Mouse (Mus musculus) thymus, postnatal 0 days (tissue): ENCODE data around the gene Ccar1. TPM values are rescaled to one million over a fixed set of nuclear protein-coding genes. Genes with fewer than 3 reads are reported as not detected.
"Not testable (repeated sequence)": the region's sequence is repeated elsewhere in the genome, so short reads cannot be mapped to it uniquely, and the experiment has no call there.

ENCODE experiments used
- DNase-seq: peaks from one replicate; pipeline ENCODE4 v3.0.0-alpha.2; 2015; ENCODE audit warnings: low spot score
- polyA plus RNA-seq: library from polyadenylated mRNA; unstranded; fragments of >200 nt; fragmentation: Nextera tagmentation; extraction: Ambion mirVana; gene quantifications from 2 replicates; pipeline ENCODE4 v1.2.1, GENCODE M21; 2015

The Ccar1 gene
- polyA plus RNA-seq = 84.3 and 92.1 TPM in 2 replicates

- DNase-seq = peak; percentile 99
Observed at GRCm38 (mm10) chr10:62792177-62793090, at the start of gene Ccar1. Gene Ccar1 (minus strand): TSS chr10:62792286.

GRCm38 (mm10) chr10:62840687-62841086, 48.6 kb upstream of the Ccar1 start:
- no peak for DNase-seq

GRCm38 (mm10) chr10:62837987-62838386, 45.9 kb upstream of the Ccar1 start:
- no peak for DNase-seq

- DNase-seq = no peak
Observed at GRCm38 (mm10) chr10:62832783-62833182, 40.7 kb upstream of the Ccar1 start.

GRCm38 (mm10) chr10:62831546-62831945, 39.5 kb upstream of the Ccar1 start:
- no peak for DNase-seq

- DNase-seq = no peak
Observed at GRCm38 (mm10) chr10:62824474-62824873, 32.4 kb upstream of the Ccar1 start.

GRCm38 (mm10) chr10:62823431-62823830, 31.3 kb upstream of the Ccar1 start:
- no peak for DNase-seq

GRCm38 (mm10) chr10:62810010-62810409, 17.9 kb upstream of the Ccar1 start:
- no peak for DNase-seq

GRCm38 (mm10) chr10:62808766-62809165, 16.7 kb upstream of the Ccar1 start:
- no peak for DNase-seq

GRCm38 (mm10) chr10:62808316-62808715, 16.2 kb upstream of the Ccar1 start:
- no peak for DNase-seq

GRCm38 (mm10) chr10:62804106-62804505, 12.0 kb upstream of the Ccar1 start:
- DNase-seq = peak; percentile 39

- no peak for DNase-seq
Observed at GRCm38 (mm10) chr10:62803296-62803695, 11.2 kb upstream of the Ccar1 start.

- DNase-seq = no peak
Observed at GRCm38 (mm10) chr10:62794221-62794620, 2.1 kb upstream of the Ccar1 start.

GRCm38 (mm10) chr10:62793091-62793453, 986 bp upstream of the Ccar1 start:
- DNase-seq = no peak

- peak; percentile 5 for DNase-seq
Observed at GRCm38 (mm10) chr10:62791251-62792176, 572 bp downstream of the Ccar1 start.

GRCm38 (mm10) chr10:62781776-62782175, 10.3 kb downstream of the Ccar1 start:
- DNase-seq = not testable (repeated sequence)

GRCm38 (mm10) chr10:62750781-62751180, 41.3 kb downstream of the Ccar1 start:
- no peak for DNase-seq

- DNase-seq = no peak
Observed at GRCm38 (mm10) chr10:62739961-62740737, 51.9 kb downstream of the Ccar1 start.

GRCm38 (mm10) chr10:62736965-62737688, 55.0 kb downstream of the Ccar1 start:
- no peak for DNase-seq

- no peak for DNase-seq
Observed at GRCm38 (mm10) chr10:62730826-62731225, 61.3 kb downstream of the Ccar1 start.
